Mouse (Mus musculus): ENCODE results near the gene Psmb3. TPM values are rescaled to one million over a fixed set of nuclear protein-coding genes. Genes with fewer than 3 reads are reported as not detected.

Psmb3 gene
- polyA plus RNA-seq, 1 experiment from 2014 or later: 359 TPM

GRCm38 (mm10) chr11:97744718-97745330 is 41.6 kb downstream of the Psmb3 start:
- Histone ChIP-seq H3K4me2 (ENCODE audit: low read depth, low read length) (peak overlapping the region; percentile 77), H3K4me1 (ENCODE audit: control insufficient read depth, insufficient read depth, low read length) (peaks cover 20% of the 10 kb centered on the region), H3K27me3 (ENCODE audit: control insufficient read depth, insufficient read depth, low read length) (no peaks in the 10 kb centered on the region), H3K9me3 (replicated peaks; ENCODE audit: control insufficient read depth, low read length) (no peaks in the 10 kb centered on the region), H3K4me3 (ENCODE audit: low read length) (peak overlapping the region; percentile 85), H3K9ac (ENCODE audit: low read length) (peak overlapping the region; percentile 92), H3K27ac (ENCODE audit: low read length) (peak overlapping the region; percentile 97), H3K36me3 (ENCODE audit: control insufficient read depth, insufficient read depth) (peaks cover 18% of the 10 kb centered on the region)
- 0% methylated on average over 54 of the region's 57 CpGs for WGBS
- ATAC-seq (replicated peaks; ENCODE audit: extremely low read depth, insufficient read depth, low FRiP score): peak; percentile 95

- H3K9ac ChIP-seq (ENCODE audit: low read length): 0 out of 2 replicates have a peak overlapping the region, but pooled peaks have one; percentile 33
- peak overlapping the region; percentile 85 for H3K4me3 ChIP-seq (ENCODE audit: low read length)
- WGBS: 8% methylated on average over 13 of the region's 13 CpGs
- ATAC-seq (replicated peaks; ENCODE audit: extremely low read depth, insufficient read depth, low FRiP score): no peak
- H3K27ac ChIP-seq (ENCODE audit: low read length): no peak overlapping the region
- no peaks in the 10 kb centered on the region for H3K27me3 ChIP-seq (ENCODE audit: control insufficient read depth, insufficient read depth, low read length)
- peaks cover 20% of the 10 kb centered on the region for H3K4me1 ChIP-seq (ENCODE audit: control insufficient read depth, insufficient read depth, low read length)
- peaks cover 20% of the 10 kb centered on the region for H3K36me3 ChIP-seq (ENCODE audit: control insufficient read depth, insufficient read depth)
- no peaks in the 10 kb centered on the region for H3K9me3 ChIP-seq (replicated peaks; ENCODE audit: control insufficient read depth, low read length)
- H3K4me2 ChIP-seq (ENCODE audit: low read depth, low read length): peak overlapping the region; percentile 77
Measured at GRCm38 (mm10) chr11:97745331-97745721, 42.1 kb downstream of the Psmb3 start.

GRCm38 (mm10) chr11:97747773-97748172 is 44.6 kb downstream of the Psmb3 start:
- no peaks in the 10 kb centered on the region for H3K9me3 ChIP-seq (replicated peaks; ENCODE audit: control insufficient read depth, low read length)
- H3K4me1 ChIP-seq (ENCODE audit: control insufficient read depth, insufficient read depth, low read length): peaks cover 14% of the 10 kb centered on the region
- H3K9ac ChIP-seq (ENCODE audit: low read length): no peak overlapping the region
- H3K36me3 ChIP-seq (ENCODE audit: control insufficient read depth, insufficient read depth): peaks cover 36% of the 10 kb centered on the region
- H3K4me2 ChIP-seq (ENCODE audit: low read depth, low read length): no peak overlapping the region
- no peak for ATAC-seq (replicated peaks; ENCODE audit: extremely low read depth, insufficient read depth, low FRiP score)
- WGBS: 79% methylated on average over 8 of the region's 8 CpGs
- H3K27me3 ChIP-seq (ENCODE audit: control insufficient read depth, insufficient read depth, low read length): no peaks in the 10 kb centered on the region
- no peak overlapping the region for H3K27ac ChIP-seq (ENCODE audit: low read length)
- H3K4me3 ChIP-seq (ENCODE audit: low read length): no peak overlapping the region

- 89% methylated on average over 5 of the region's 5 CpGs for WGBS
- ATAC-seq (replicated peaks; ENCODE audit: extremely low read depth, insufficient read depth, low FRiP score): no peak
Measured at GRCm38 (mm10) chr11:97748496-97748895, 45.3 kb downstream of the Psmb3 start.

GRCm38 (mm10) chr11:97753277-97753676 is 50.1 kb downstream of the Psmb3 start:
- Histone ChIP-seq H3K27ac (ENCODE audit: low read length) (no peak overlapping the region), H3K4me2 (ENCODE audit: low read depth, low read length) (no peak overlapping the region), H3K4me1 (ENCODE audit: control insufficient read depth, insufficient read depth, low read length) (no peaks in the 10 kb centered on the region), H3K36me3 (ENCODE audit: control insufficient read depth, insufficient read depth) (peaks cover 59% of the 10 kb centered on the region), H3K9me3 (replicated peaks; ENCODE audit: control insufficient read depth, low read length) (no peaks in the 10 kb centered on the region), H3K4me3 (ENCODE audit: low read length) (no peak overlapping the region), H3K9ac (ENCODE audit: low read length) (no peak overlapping the region), H3K27me3 (ENCODE audit: control insufficient read depth, insufficient read depth, low read length) (no peaks in the 10 kb centered on the region)
- 93% methylated on average over 8 of the region's 8 CpGs for WGBS
- no peak for ATAC-seq (replicated peaks; ENCODE audit: extremely low read depth, insufficient read depth, low FRiP score)

More at GRCm38 (mm10) chr11:97748496-97748895, 45.3 kb downstream of the Psmb3 start:
- Histone ChIP-seq H3K27ac (ENCODE audit: low read length) (no peak overlapping the region), H3K4me3 (ENCODE audit: low read length) (no peak overlapping the region), H3K36me3 (ENCODE audit: control insufficient read depth, insufficient read depth) (peaks cover 43% of the 10 kb centered on the region), H3K4me2 (ENCODE audit: low read depth, low read length) (no peak overlapping the region), H3K27me3 (ENCODE audit: control insufficient read depth, insufficient read depth, low read length) (no peaks in the 10 kb centered on the region), H3K4me1 (ENCODE audit: control insufficient read depth, insufficient read depth, low read length) (peaks cover 7% of the 10 kb centered on the region; the same call in 1 of the 2 replicates), H3K9me3 (replicated peaks; ENCODE audit: control insufficient read depth, low read length) (no peaks in the 10 kb centered on the region), H3K9ac (ENCODE audit: low read length) (no peak overlapping the region)

- Histone ChIP-seq H3K9ac (ENCODE audit: low read length) (no peak overlapping the region), H3K9me3 (replicated peaks; ENCODE audit: control insufficient read depth, low read length) (no peaks in the 10 kb centered on the region), H3K27ac (ENCODE audit: low read length) (no peak overlapping the region), H3K36me3 (ENCODE audit: control insufficient read depth, insufficient read depth) (peaks cover 51% of the 10 kb centered on the region), H3K4me1 (ENCODE audit: control insufficient read depth, insufficient read depth, low read length) (no peaks in the 10 kb centered on the region), H3K4me2 (ENCODE audit: low read depth, low read length) (no peak overlapping the region), H3K4me3 (ENCODE audit: low read length) (no peak overlapping the region), H3K27me3 (ENCODE audit: control insufficient read depth, insufficient read depth, low read length) (no peaks in the 10 kb centered on the region)
- whole genome bisulfite sequencing: 93% methylated on average over 1 of the region's 1 CpGs
- no peak for ATAC-seq (replicated peaks; ENCODE audit: extremely low read depth, insufficient read depth, low FRiP score)
Measured at GRCm38 (mm10) chr11:97758125-97758524, 54.9 kb downstream of the Psmb3 start.

- Histone ChIP-seq H3K4me2 (ENCODE audit: low read depth, low read length) (no peak overlapping the region), H3K27me3 (ENCODE audit: control insufficient read depth, insufficient read depth, low read length) (no peaks in the 10 kb centered on the region), H3K9ac (ENCODE audit: low read length) (no peak overlapping the region), H3K36me3 (ENCODE audit: control insufficient read depth, insufficient read depth) (peaks cover 47% of the 10 kb centered on the region), H3K4me3 (ENCODE audit: low read length) (no peak overlapping the region), H3K9me3 (replicated peaks; ENCODE audit: control insufficient read depth, low read length) (no peaks in the 10 kb centered on the region), H3K27ac (ENCODE audit: low read length) (no peak overlapping the region), H3K4me1 (ENCODE audit: control insufficient read depth, insufficient read depth, low read length) (no peaks in the 10 kb centered on the region)
- ATAC-seq (replicated peaks; ENCODE audit: extremely low read depth, insufficient read depth, low FRiP score): no peak
- 60% methylated on average over 6 of the region's 6 CpGs for WGBS
Measured at GRCm38 (mm10) chr11:97758942-97759341, 55.7 kb downstream of the Psmb3 start.

- ATAC-seq (replicated peaks; ENCODE audit: extremely low read depth, insufficient read depth, low FRiP score): no peak
- Histone ChIP-seq H3K36me3 (ENCODE audit: control insufficient read depth, insufficient read depth) (peaks cover 33% of the 10 kb centered on the region), H3K9ac (ENCODE audit: low read length) (no peak overlapping the region), H3K9me3 (replicated peaks; ENCODE audit: control insufficient read depth, low read length) (no peaks in the 10 kb centered on the region), H3K4me2 (ENCODE audit: low read depth, low read length) (no peak overlapping the region), H3K4me3 (ENCODE audit: low read length) (no peak overlapping the region), H3K27me3 (ENCODE audit: control insufficient read depth, insufficient read depth, low read length) (no peaks in the 10 kb centered on the region), H3K27ac (ENCODE audit: low read length) (no peak overlapping the region), H3K4me1 (ENCODE audit: control insufficient read depth, insufficient read depth, low read length) (peaks cover 9% of the 10 kb centered on the region)
Measured at GRCm38 (mm10) chr11:97761638-97762037, 58.4 kb downstream of the Psmb3 start.
